Mouse (Mus musculus) ovary, adult 18-20 months (tissue): ENCODE results near the gene Hsdl1.

Experiments
- DNase-seq: peaks from one replicate; pipeline ENCODE4 v3.0.0; 2022; ENCODE audit warnings: low spot score, mixed read lengths

Gene Hsdl1

GRCm38 (mm10) chr8:119528762-119529161 lies 46.2 kb downstream of the Hsdl1 start:
- no peak for DNase-seq

- no peak for DNase-seq
These were observed 54.9 kb downstream of the Hsdl1 start for GRCm38 (mm10) chr8:119520102-119520501.

- no peak for DNase-seq
These were observed 58.3 kb downstream of the Hsdl1 start for GRCm38 (mm10) chr8:119516674-119517073.

- no peak for DNase-seq
These were observed 59.2 kb downstream of the Hsdl1 start for GRCm38 (mm10) chr8:119515767-119516166.

- no peak for DNase-seq
These were observed 60.0 kb downstream of the Hsdl1 start for GRCm38 (mm10) chr8:119514940-119515339.

GRCm38 (mm10) chr8:119513405-119513804 lies 61.6 kb downstream of the Hsdl1 start:
- DNase-seq: no peak
